Mouse (Mus musculus) heart, postnatal 4 days (tissue): ENCODE results near the gene Acr. TPM values are rescaled to one million over a fixed set of nuclear protein-coding genes. Genes with fewer than 3 reads are reported as not detected.

Experiments
- DNase-seq: peaks from one replicate; pipeline ENCODE4 v3.0.0; 2021
- total RNA-seq, 2 experiments: library from RNA; stranded (reverse); gene quantifications; 2 replicates each; pipeline ENCODE4 v1.2.3; 2021

Gene Acr
- total RNA-seq = 1 to 10 TPM in 1 of 2 experiments, under 1 TPM in 1; 0.76 to 1.3 TPM

DNA sequence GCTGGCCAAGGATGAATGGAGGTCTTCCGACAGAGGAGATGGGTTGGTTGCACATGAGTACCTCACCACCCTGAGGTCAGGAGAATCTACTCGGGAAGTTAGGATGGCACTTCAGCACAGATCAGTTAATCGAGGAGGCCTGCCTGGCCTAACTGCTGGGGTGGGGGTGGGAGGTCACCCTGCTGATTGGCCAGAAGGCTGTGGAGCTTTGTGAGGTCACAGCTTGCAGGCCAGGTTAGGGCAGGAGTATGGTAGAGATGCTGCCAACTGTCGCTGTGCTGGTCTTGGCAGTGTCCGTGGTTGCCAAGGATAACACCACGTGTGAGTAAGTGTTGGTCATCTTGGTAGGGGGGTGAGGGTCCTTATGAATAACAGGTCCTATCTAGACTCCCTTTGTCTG is at the start of gene Acr:
Acr (plus strand) TSS at position 213 of the 400 bp plus-strand sequence.
- DNase-seq = no peak

GRCm38 (mm10) chr15:89521951-89522350 is 46.2 kb upstream of the Acr start:
- no peak for DNase-seq

- no peak for DNase-seq
Measured at GRCm38 (mm10) chr15:89522566-89523282, 45.4 kb upstream of the Acr start.

DNA sequence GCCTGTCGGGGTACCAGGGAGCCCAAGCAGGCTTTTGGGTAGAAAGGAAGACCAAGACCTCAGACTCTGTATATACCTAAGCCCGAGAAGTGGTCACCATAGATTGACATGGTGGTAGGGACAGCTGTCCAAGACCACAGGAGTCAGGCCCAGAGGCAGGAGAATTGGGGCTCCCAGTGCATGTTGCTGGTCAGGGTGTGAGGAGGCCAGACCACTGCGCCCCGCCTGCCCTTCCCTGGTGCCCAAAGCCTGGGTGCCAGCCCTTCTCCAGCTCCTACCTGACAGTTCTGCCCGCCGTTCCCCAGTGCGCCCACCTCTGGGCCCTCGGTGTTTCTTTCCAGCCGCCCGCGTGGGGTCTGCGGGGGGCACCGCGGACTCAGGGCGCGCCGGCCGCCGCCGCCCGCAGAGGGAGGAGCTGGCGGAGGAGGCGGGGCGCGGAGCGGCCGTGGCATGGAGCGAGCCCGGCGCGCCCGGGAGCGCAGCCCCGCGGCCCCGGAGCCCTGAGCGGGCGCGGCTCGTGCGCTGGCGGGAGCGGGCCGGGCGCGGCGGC is 44.8 kb upstream of the Acr start:
- no peak for DNase-seq

DNA sequence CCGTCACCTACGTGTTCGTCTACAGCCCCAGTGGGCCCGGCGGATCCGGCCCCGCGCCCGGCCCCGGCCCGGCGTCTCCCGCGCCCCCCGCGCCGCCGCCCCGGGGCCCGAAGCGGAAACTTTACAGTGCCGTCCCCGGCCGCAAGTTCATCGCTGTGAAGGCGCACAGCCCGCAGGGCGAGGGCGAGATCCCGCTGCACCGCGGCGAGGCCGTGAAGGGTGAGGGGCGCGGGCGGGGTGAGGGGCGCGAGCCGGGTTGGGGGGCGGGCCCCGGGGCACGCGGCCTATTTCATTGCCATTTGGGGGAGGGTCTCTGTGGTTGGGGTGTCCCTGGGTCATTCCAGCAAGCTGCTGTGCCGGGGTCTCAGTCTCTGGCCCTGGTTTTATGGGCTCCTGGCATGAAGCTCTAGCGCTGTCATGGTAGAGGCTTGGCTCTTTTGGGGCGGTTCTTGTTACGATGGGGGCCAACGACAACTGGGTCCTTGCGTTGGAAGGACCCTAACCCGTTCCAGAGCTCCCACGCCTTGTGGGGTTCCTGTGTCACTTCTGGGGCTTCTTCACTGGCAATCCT is 44.0 kb upstream of the Acr start:
- no peak for DNase-seq

DNA sequence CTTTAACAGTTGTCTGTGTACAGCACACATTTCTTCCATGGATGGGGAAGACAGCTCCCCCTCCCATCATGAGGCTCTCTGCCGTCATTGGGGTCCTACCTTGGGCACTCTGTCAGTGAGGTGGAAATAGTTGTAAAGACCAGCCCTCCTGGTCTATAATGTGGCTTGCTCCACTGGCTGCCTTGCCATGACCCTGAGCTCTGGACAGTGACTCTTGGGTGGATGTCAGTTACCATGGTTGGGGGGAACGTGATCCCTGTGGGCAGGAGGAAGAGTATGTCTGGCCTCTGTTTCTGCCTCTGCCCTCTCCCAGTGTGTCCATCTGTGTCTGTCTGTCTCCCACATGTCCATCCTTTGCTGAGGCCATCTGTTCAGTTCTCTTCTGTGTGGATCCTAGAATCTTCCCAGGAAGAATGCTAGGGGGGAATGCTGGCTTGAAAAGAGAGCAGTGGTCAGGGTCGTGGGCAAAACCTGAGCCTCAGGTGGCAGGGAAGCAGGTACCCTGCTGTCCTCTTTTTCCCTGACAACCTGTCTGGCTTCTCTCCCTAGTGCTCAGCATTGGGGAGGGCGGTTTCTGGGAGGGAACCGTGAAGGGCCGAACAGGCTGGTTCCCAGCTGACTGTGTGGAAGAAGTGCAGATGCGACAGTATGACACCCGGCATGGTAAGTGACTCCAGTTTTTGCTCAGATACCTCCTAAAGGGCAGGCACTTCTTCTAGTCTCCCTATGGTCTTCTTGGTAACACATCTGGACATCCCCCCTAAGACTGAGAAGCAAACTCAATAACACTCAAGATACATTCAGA is 43.3 kb upstream of the Acr start:
- no peak for DNase-seq

DNA sequence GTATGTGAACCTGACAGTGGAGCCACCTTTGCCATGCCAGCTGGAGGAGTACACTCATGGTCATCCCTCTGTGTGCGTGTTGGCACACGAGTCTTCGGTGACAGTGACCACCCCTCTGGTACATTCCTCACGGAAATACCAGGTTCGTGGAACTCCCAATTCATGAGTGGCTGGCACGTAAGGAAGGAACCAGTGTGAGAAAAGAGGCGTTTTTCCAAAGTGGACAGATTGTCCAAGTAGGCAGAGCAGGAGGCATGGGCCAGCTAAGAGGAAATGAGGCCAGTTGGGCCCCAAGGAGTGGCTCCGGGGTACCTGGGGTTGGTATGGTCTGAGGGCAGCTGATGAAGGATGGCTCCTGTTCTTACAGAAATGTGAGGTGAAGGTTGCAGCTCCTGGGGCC is 42.7 kb upstream of the Acr start:
- no peak for DNase-seq

DNA sequence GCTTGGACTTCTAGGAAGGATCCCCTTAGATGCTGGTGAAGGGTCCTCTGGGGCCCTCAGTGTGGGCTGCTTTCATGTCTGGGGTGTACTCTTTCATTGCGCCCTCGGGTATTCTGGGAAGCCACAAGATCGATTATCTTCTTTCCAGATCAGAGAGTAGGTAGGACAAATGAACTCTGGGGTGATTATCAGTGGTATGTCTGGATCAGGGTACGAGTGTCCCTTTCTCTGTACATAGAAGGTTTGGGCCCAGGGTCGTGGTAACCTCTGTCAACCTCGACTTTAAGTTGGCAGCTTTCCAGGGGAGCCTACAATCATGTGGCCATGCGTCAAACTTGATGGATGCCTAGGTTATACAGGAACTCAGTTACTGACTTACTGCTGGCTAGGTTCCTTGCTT is 42.2 kb upstream of the Acr start:
- DNase-seq = no peak

- DNase-seq = no peak
Measured at GRCm38 (mm10) chr15:89526776-89527325, 41.3 kb upstream of the Acr start.

GRCm38 (mm10) chr15:89527466-89527865 is 40.7 kb upstream of the Acr start:
- DNase-seq = no peak

GRCm38 (mm10) chr15:89528201-89528850 is 39.8 kb upstream of the Acr start:
- no peak for DNase-seq

DNA sequence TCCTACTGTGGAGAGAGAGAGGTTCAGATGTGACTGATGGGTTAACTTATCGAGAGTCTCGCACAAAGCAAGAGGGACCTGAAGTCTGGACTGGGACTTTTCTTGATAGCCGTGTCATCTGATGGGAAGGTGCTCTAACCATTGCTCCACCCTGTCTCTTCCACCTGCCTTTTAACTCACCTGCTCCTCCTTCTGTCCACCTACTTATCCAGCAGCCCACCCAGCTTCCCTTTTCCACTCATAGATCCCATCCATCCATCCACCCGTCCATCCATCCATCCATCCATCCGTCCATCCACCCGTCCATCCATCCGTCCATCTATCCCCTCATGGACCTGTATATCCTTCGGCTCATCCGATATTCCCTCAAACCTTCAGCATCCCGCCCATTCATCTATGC is 39.2 kb upstream of the Acr start:
- DNase-seq = no peak

DNA sequence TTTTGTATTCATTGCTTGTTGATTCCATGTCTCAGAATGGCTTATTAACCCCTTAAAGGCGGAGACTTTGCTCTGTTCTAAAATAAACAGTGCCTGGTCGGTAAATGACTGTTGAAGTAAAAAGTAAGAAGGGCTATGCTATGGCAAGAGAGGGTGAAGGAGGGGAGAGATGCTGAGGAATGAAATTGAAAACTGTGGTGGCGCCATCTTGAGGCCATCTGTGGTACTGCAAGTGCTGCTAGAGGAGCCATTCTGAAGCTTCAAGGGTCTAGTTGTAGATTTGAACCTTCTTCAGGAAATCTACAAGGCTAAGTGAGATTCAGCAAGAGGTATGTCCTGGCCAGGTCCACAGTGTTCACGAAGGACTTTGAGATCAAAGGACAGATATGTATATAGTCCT is 37.8 kb upstream of the Acr start:
- peak; percentile 78 for DNase-seq

- DNase-seq = no peak
Measured at GRCm38 (mm10) chr15:89531399-89531798, 36.7 kb upstream of the Acr start.

GRCm38 (mm10) chr15:89532026-89532923 is 35.9 kb upstream of the Acr start:
- DNase-seq = no peak

- DNase-seq = no peak
Measured at GRCm38 (mm10) chr15:89532924-89533842, 34.9 kb upstream of the Acr start.

- no peak for DNase-seq
Measured at GRCm38 (mm10) chr15:89533843-89534207, 34.3 kb upstream of the Acr start.

DNA sequence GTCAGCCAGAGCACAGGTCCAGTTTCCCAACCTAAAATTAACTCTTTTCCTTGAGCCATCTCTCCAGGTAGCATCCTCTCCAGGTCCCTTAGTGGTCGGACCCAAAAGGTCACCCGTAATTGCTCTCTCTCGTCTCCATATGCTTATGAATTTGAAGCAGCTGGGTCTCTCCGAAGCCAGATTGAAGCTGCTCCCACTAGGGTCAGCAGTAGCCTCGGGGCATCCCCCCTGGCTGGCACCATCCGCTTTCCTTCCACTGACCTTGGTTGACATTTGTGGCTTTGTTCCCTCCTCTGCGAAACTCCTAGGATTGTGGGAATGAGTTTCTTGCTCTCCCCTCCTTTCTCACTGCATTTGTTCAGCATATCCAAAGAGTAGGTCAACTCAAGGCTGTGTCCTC is 24.0 kb upstream of the Acr start:
- DNase-seq = no peak

DNA sequence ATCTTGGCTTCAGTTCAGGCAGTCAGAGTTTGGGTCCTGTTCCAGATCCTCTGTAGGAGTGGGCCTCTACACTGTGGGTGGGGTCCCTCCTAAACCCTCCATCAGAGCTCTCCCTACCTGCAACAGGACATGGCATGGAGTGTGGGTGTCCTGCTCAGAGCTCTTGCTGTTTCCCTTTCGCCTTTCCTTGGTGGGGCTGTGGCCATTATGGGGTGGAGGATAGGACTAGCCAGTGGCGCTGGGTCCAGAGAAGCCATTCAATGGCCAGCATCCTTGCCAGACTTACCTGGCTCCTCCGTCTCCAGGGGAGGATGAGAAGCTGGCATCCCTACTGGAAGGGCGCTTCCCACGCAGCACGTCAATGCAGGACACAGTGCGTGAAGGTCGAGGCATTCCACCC is 20.8 kb upstream of the Acr start:
- DNase-seq = no peak
